Mouse (Mus musculus) liver, embryonic 15.5 days (tissue): Measurements from ENCODE around the gene Arih1. TPM values are rescaled to one million over a fixed set of nuclear protein-coding genes. Genes with fewer than 3 reads are reported as not detected.

Experiments
- ATAC-seq: fragments of 200-750 bp; cut with Nextera tagmentation; 2 replicates; pipeline ENCODE4 v1.8.0; 2017; ENCODE audit warnings: moderate number of reproducible peaks, mild to moderate bottlenecking, moderate library complexity; ENCODE audit not compliant: insufficient read depth
- H3K27ac ChIP-seq: fragments of 300-500 bp; sonication (generic); replicated peaks from 2 replicates; pipeline ENCODE4 v1.5.1; 2015; ENCODE audit warnings: mild to moderate bottlenecking, inconsistent platforms
- H3K27me3 ChIP-seq: fragments of 300-500 bp; sonication (generic); 2 replicates; pipeline ENCODE4 v1.6.1; 2015; ENCODE audit warnings: mild to moderate bottlenecking, inconsistent platforms
- H3K36me3 ChIP-seq: fragments of 300-500 bp; sonication (generic); replicated peaks from 2 replicates; pipeline ENCODE4 v1.6.1; 2015; ENCODE audit warnings: moderate library complexity, mild to moderate bottlenecking, inconsistent platforms
- H3K4me1 ChIP-seq: fragments of 300-500 bp; sonication (generic); replicated peaks from 2 replicates; pipeline ENCODE4 v1.6.1; 2015; ENCODE audit warnings: inconsistent platforms
- H3K4me2 ChIP-seq: fragments of 300-500 bp; sonication (generic); 2 replicates; pipeline ENCODE4 v1.6.1; 2015; ENCODE audit warnings: moderate library complexity, mild to moderate bottlenecking, inconsistent platforms
- H3K4me3 ChIP-seq: fragments of 300-500 bp; sonication (generic); replicated peaks from 2 replicates; pipeline ENCODE4 v1.5.1; 2015; ENCODE audit warnings: mild to moderate bottlenecking, inconsistent platforms
- H3K9ac ChIP-seq: fragments of 300-500 bp; sonication (generic); 2 replicates; pipeline ENCODE4 v1.6.1; 2015; ENCODE audit warnings: moderate library complexity, mild to moderate bottlenecking, inconsistent platforms
- H3K9me3 ChIP-seq: fragments of 300-500 bp; sonication (generic); replicated peaks from 2 replicates; pipeline ENCODE4 v1.6.1; 2016; ENCODE audit warnings: inconsistent platforms
- WGBS: fragments of 180-500 bp; shearing (Covaris S2); methylation state at CpG from one replicate; pipeline ENCODE4 v1.1.7; 2015; ENCODE audit warnings: mixed read lengths; ENCODE audit not compliant: insufficient replicate concordance; 5-methylcytosine and 5-hydroxymethylcytosine counted together
- polyA plus RNA-seq: library from polyadenylated mRNA; unstranded; fragments of >200 nt; fragmentation: Nextera tagmentation; extraction: Ambion mirVana; gene quantifications from 2 replicates; pipeline ENCODE4 v1.2.1, GENCODE M21; 2015

The Arih1 gene
- 5.8 and 6.5 TPM in 2 replicates for polyA plus RNA-seq

DNA sequence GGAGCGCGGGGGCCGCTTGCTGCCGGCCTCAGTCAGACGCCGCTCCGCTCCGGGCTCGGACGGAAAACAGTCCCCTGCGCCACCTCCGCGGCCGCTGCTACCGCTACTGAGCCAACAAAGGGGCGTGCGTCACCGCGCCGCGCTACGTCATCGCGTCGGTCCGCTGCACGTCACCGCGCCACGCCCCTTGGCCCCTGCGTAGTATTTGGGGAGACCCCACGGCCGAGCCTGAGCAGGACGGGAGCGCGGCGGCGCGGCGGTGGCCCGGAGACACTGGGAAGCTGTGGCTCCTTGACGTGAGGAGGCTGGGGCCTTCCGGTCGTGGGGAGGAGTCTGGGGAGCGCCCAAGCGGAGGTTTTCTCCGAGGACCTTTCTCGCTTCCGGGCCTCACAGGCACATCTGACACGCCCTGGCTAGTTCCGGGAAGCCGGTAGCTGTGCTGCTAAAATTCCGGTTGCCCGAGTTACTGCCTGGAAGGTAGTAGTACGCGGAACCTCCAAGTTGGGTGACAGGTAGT is at the start of gene Arih1:
Arih1 (minus strand) TSS at position 70 of the 517 bp plus-strand sequence.
- H3K4me2 ChIP-seq, result peak within 1 kb of the TSS; percentile 75
- peak within 1 kb of the TSS; percentile 100 for H3K4me3 ChIP-seq
- H3K9me3 ChIP-seq, result no peaks in the 10 kb centered on the region
- peak; percentile 94 for ATAC-seq
- peak within 1 kb of the TSS; percentile 100 for H3K27ac ChIP-seq
- no peaks in the 10 kb centered on the region for H3K27me3 ChIP-seq
- no peaks in the 10 kb centered on the region for H3K36me3 ChIP-seq
- H3K4me1 ChIP-seq, result peaks cover 29% of the 10 kb centered on the region
- H3K9ac ChIP-seq, result peak within 1 kb of the TSS; percentile 99
- under 1% methylated on average over 54 of the region's 56 CpGs for WGBS

GRCm38 (mm10) chr9:59533889-59534288 is 47.5 kb upstream of the Arih1 start:
- H3K4me1 ChIP-seq, result 0 out of 2 replicates have a peak, but pooled peaks cover 3% of the 10 kb centered on the region
- no peaks in the 10 kb centered on the region for H3K9me3 ChIP-seq
- WGBS, result 54% methylated on average over 4 of the region's 4 CpGs
- no peak overlapping the region for H3K4me2 ChIP-seq
- H3K9ac ChIP-seq, result no peak overlapping the region
- no peak for ATAC-seq
- no peak overlapping the region for H3K4me3 ChIP-seq
- H3K36me3 ChIP-seq, result no peaks in the 10 kb centered on the region
- no peak overlapping the region for H3K27ac ChIP-seq
- peaks cover under 1% of the 10 kb centered on the region; the same call in 1 of the 2 replicates for H3K27me3 ChIP-seq

- H3K9me3 ChIP-seq, result no peaks in the 10 kb centered on the region
- H3K36me3 ChIP-seq, result no peaks in the 10 kb centered on the region
- WGBS, result 27% methylated on average over 2 of the region's 2 CpGs
- 0 out of 2 replicates have a peak, but pooled peaks cover 2% of the 10 kb centered on the region for H3K4me1 ChIP-seq
- H3K27ac ChIP-seq, result no peak overlapping the region
- H3K4me3 ChIP-seq, result no peak overlapping the region
- ATAC-seq, result no peak
- no peaks in the 10 kb centered on the region for H3K27me3 ChIP-seq
- no peak overlapping the region for H3K4me2 ChIP-seq
- H3K9ac ChIP-seq, result no peak overlapping the region
These were observed 47.0 kb upstream of the Arih1 start for GRCm38 (mm10) chr9:59533422-59533821.

- no peak overlapping the region for H3K27ac ChIP-seq
- ATAC-seq, result no peak
These were observed 45.2 kb upstream of the Arih1 start for GRCm38 (mm10) chr9:59531645-59532044.

GRCm38 (mm10) chr9:59528274-59528673 is 41.9 kb upstream of the Arih1 start:
- H3K4me2 ChIP-seq, result no peak overlapping the region
- WGBS, result 56% methylated on average over 2 of the region's 2 CpGs
- H3K4me1 ChIP-seq, result no peaks in the 10 kb centered on the region
- H3K9me3 ChIP-seq, result no peaks in the 10 kb centered on the region
- H3K27ac ChIP-seq, result no peak overlapping the region
- no peaks in the 10 kb centered on the region for H3K27me3 ChIP-seq
- no peak for ATAC-seq
- no peaks in the 10 kb centered on the region for H3K36me3 ChIP-seq
- H3K9ac ChIP-seq, result no peak overlapping the region
- no peak overlapping the region for H3K4me3 ChIP-seq

More at GRCm38 (mm10) chr9:59531645-59532044, 45.2 kb upstream of the Arih1 start:
- no peaks in the 10 kb centered on the region for H3K36me3 ChIP-seq
- 46% methylated on average over 5 of the region's 5 CpGs for WGBS
- no peaks in the 10 kb centered on the region for H3K9me3 ChIP-seq
- H3K4me3 ChIP-seq, result no peak overlapping the region
- H3K27me3 ChIP-seq, result no peaks in the 10 kb centered on the region
- no peak overlapping the region for H3K4me2 ChIP-seq
- H3K4me1 ChIP-seq, result no peaks in the 10 kb centered on the region
- H3K9ac ChIP-seq, result no peak overlapping the region

DNA sequence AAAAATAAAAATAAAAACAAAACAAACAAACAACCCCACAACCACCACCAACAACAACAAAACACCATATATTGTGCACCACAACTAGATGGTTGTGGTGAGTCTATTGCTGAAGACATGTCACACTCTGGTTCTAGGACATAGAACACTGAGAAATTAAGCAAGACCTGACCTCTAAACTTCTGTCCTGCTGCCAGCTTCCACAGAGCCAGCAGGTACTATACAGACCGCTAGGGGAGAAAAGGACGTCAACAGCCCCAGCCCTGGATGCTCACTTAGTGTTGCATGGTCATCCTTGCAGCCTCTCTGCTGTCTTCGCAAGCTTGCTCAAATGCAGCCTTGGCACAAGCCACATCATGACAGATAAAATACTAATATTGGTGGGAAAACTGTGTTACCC is 41.2 kb upstream of the Arih1 start:
- 71% methylated on average over 3 of the region's 3 CpGs for WGBS
- no peak overlapping the region for H3K4me2 ChIP-seq

GRCm38 (mm10) chr9:59526727-59527126 is 40.3 kb upstream of the Arih1 start:
- Histone ChIP-seq H3K4me3 (no peak overlapping the region), H3K27ac (no peak overlapping the region), H3K4me2 (no peak overlapping the region), H3K4me1 (0 out of 2 replicates have a peak, but pooled peaks cover 5% of the 10 kb centered on the region), H3K27me3 (no peaks in the 10 kb centered on the region), H3K9ac (no peak overlapping the region), H3K9me3 (no peaks in the 10 kb centered on the region), H3K36me3 (no peaks in the 10 kb centered on the region)
- 20% methylated on average over 6 of the region's 6 CpGs for WGBS
- ATAC-seq, result no peak

More for the DNA sequence above, 41.2 kb upstream of the Arih1 start:
- ATAC-seq, result no peak
- Histone ChIP-seq H3K36me3 (no peaks in the 10 kb centered on the region), H3K27ac (no peak overlapping the region), H3K9me3 (no peaks in the 10 kb centered on the region), H3K27me3 (no peaks in the 10 kb centered on the region), H3K4me1 (0 out of 2 replicates have a peak, but pooled peaks cover 5% of the 10 kb centered on the region), H3K9ac (no peak overlapping the region), H3K4me3 (no peak overlapping the region)

- 17% methylated on average over 4 of the region's 4 CpGs for WGBS
- Histone ChIP-seq H3K4me3 (no peak overlapping the region), H3K27ac (no peak overlapping the region), H3K4me2 (no peak overlapping the region), H3K9me3 (no peaks in the 10 kb centered on the region), H3K27me3 (no peaks in the 10 kb centered on the region), H3K4me1 (0 out of 2 replicates have a peak, but pooled peaks cover 5% of the 10 kb centered on the region), H3K9ac (no peak overlapping the region), H3K36me3 (no peaks in the 10 kb centered on the region)
- ATAC-seq, result no peak
These were observed 36.5 kb upstream of the Arih1 start for GRCm38 (mm10) chr9:59522906-59523305.

- Histone ChIP-seq H3K4me1 (0 out of 2 replicates have a peak, but pooled peaks cover 5% of the 10 kb centered on the region), H3K4me2 (no peak overlapping the region), H3K36me3 (no peaks in the 10 kb centered on the region), H3K27me3 (0 out of 2 replicates have a peak, but pooled peaks cover 8% of the 10 kb centered on the region), H3K27ac (no peak overlapping the region), H3K4me3 (no peak overlapping the region), H3K9me3 (no peaks in the 10 kb centered on the region), H3K9ac (no peak overlapping the region)
- WGBS, result 53% methylated on average over 2 of the region's 2 CpGs
- no peak for ATAC-seq
These were observed 33.0 kb upstream of the Arih1 start for GRCm38 (mm10) chr9:59519396-59519795.

- H3K4me3 ChIP-seq, result no peak overlapping the region
- no peak for ATAC-seq
- no peak overlapping the region for H3K9ac ChIP-seq
- H3K4me1 ChIP-seq, result 0 out of 2 replicates have a peak, but pooled peaks cover 5% of the 10 kb centered on the region
- no peak overlapping the region for H3K27ac ChIP-seq
- H3K36me3 ChIP-seq, result no peaks in the 10 kb centered on the region
- H3K4me2 ChIP-seq, result no peak overlapping the region
- no peaks in the 10 kb centered on the region for H3K9me3 ChIP-seq
- WGBS, result 57% methylated on average over 5 of the region's 5 CpGs
- 0 out of 2 replicates have a peak, but pooled peaks cover 8% of the 10 kb centered on the region for H3K27me3 ChIP-seq
These were observed 32.6 kb upstream of the Arih1 start for GRCm38 (mm10) chr9:59518976-59519375.

GRCm38 (mm10) chr9:59517127-59517526 is 30.7 kb upstream of the Arih1 start:
- H3K9ac ChIP-seq, result no peak overlapping the region
- no peaks in the 10 kb centered on the region for H3K4me1 ChIP-seq
- WGBS, result 49% methylated on average over 7 of the region's 7 CpGs
- no peak overlapping the region for H3K4me2 ChIP-seq
- H3K36me3 ChIP-seq, result no peaks in the 10 kb centered on the region
- no peaks in the 10 kb centered on the region for H3K9me3 ChIP-seq
- ATAC-seq, result no peak
- no peak overlapping the region for H3K4me3 ChIP-seq
- 0 out of 2 replicates have a peak, but pooled peaks cover 8% of the 10 kb centered on the region for H3K27me3 ChIP-seq
- no peak overlapping the region for H3K27ac ChIP-seq
